Mouse (Mus musculus): Measurements from ENCODE around the gene Ppih.
A peak's percentile ranks its signal among the peaks of the same experiment; 100 is the strongest.

Ppih gene

GRCm38 (mm10) chr4:119320131-119320830 is at the start of gene Ppih:
Gene Ppih (minus strand): TSS chr4:119320546.
- peak; percentile 96 for DNase-seq (ENCODE audit: low read depth, low spot score)
- Histone ChIP-seq H3K27me3 (ENCODE audit: control insufficient read depth, insufficient read depth, low read length, poor library complexity, severe bottlenecking) (no peaks in the 10 kb centered on the region), H3K36me3 (ENCODE audit: control insufficient read depth, insufficient read depth, low read length, poor library complexity, severe bottlenecking) (peaks cover 2% of the 10 kb centered on the region)

DNA sequence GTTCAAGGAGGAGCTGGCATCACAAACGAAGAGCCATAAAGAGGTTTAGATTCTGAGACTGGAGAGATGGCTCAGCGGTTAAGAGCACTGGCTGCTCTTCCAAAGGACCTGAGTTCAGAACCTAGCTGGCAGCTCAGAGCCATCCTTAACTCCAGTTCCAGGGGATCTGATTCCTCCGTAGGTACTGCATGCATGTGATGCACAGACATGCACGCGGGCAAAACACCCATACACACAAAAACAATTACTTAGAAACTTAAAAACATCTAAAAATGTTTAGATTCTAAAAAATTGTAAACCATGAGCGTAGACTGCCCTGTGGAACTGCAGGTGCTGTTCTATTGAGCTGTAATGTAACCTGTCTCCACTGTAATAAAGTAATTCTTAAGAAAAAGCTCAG is 49.1 kb upstream of the Ppih start:
- Histone ChIP-seq H3K27me3 (ENCODE audit: control insufficient read depth, insufficient read depth, low read length, poor library complexity, severe bottlenecking) (no peaks in the 10 kb centered on the region), H3K36me3 (ENCODE audit: control insufficient read depth, insufficient read depth, low read length, poor library complexity, severe bottlenecking) (no peaks in the 10 kb centered on the region)

DNA sequence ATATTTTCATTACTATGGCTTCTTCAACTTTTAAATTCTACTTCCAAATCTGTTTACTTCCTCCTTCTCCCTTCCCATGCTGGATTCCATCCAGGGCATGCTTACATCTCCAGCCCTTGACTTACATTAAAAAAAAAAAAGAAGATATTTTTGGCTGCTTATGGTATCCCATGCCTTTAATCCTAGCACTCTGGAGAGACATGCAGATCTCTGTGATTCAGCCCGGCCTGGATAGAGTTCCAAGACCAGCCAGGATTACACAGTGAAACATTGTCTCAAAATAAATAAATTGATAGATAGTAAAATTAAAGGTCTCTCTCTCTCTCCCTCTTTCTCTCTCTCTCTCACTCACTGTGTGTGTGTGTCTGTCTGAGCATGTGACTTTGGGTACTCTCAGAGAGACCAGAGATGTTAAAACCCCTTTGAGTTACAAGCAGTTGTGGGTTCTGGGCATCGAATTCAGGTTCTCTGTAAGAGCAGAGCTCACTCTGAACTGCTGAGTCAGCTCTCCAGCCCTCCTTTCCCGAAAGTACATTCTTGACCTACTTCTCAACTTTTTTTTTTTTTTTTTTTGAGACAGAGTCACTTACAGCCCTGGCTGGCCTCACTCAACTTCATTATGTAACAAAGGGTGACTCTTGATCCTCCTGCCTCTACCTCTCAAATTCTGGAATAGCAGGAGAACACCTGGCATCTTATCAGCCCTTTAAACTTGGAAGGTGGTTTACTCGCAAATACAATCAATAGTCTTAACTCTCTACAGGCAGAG is 46.6 kb upstream of the Ppih start:
- no peak for DNase-seq (ENCODE audit: low read depth, low spot score)
- Histone ChIP-seq H3K27me3 (ENCODE audit: control insufficient read depth, insufficient read depth, low read length, poor library complexity, severe bottlenecking) (no peaks in the 10 kb centered on the region), H3K36me3 (ENCODE audit: control insufficient read depth, insufficient read depth, low read length, poor library complexity, severe bottlenecking) (no peaks in the 10 kb centered on the region)

More for the DNA sequence above, 49.1 kb upstream of the Ppih start:
- DNase-seq (ENCODE audit: low read depth, low spot score): no peak

GRCm38 (mm10) chr4:119362231-119362630 is 41.9 kb upstream of the Ppih start:
- no peaks in the 10 kb centered on the region for H3K27me3 ChIP-seq (ENCODE audit: control insufficient read depth, insufficient read depth, low read length, poor library complexity, severe bottlenecking)

GRCm38 (mm10) chr4:119359196-119359971 is 39.0 kb upstream of the Ppih start:
- peak; percentile 9 for DNase-seq (ENCODE audit: low read depth, low spot score)
- Histone ChIP-seq H3K36me3 (ENCODE audit: control insufficient read depth, insufficient read depth, low read length, poor library complexity, severe bottlenecking) (no peaks in the 10 kb centered on the region), H3K27me3 (ENCODE audit: control insufficient read depth, insufficient read depth, low read length, poor library complexity, severe bottlenecking) (no peaks in the 10 kb centered on the region; the same call in 1 of the 2 replicates)

More at GRCm38 (mm10) chr4:119362231-119362630, 41.9 kb upstream of the Ppih start:
- DNase-seq (ENCODE audit: low read depth, low spot score): no peak
- H3K36me3 ChIP-seq (ENCODE audit: control insufficient read depth, insufficient read depth, low read length, poor library complexity, severe bottlenecking): no peaks in the 10 kb centered on the region

- no peaks in the 10 kb centered on the region for H3K36me3 ChIP-seq (ENCODE audit: control insufficient read depth, insufficient read depth, low read length, poor library complexity, severe bottlenecking)
- no peak for DNase-seq (ENCODE audit: low read depth, low spot score)
- no peaks in the 10 kb centered on the region for H3K27me3 ChIP-seq (ENCODE audit: control insufficient read depth, insufficient read depth, low read length, poor library complexity, severe bottlenecking)
These were observed 25.2 kb upstream of the Ppih start for GRCm38 (mm10) chr4:119345508-119345907.

DNA sequence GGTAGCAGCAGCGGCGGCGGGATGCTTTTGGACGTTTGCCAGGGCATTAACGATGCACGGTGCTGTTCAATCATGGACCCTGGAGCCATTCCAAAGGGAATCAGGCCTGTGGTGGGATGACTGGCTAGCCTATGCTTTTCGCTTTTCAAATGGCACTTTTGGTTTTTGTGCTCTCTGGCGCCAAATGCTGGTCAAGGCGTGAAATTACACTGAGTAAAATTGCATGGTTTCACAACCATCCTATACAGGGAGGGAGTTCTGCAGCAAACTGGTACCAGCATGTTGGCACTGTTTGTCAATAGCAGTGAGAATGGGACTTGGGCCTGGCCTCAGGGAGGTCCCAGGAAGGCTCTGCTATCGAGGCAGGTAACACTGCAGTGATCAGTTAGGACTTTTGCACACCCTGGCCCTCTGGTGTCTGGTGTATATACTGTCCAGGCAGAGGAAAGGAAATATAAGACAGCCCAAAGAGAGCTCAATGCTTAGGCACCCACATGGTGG is 18.6 kb upstream of the Ppih start:
- no peaks in the 10 kb centered on the region for H3K27me3 ChIP-seq (ENCODE audit: control insufficient read depth, insufficient read depth, low read length, poor library complexity, severe bottlenecking)
- DNase-seq (ENCODE audit: low read depth, low spot score): peak; percentile 62
- no peaks in the 10 kb centered on the region for H3K36me3 ChIP-seq (ENCODE audit: control insufficient read depth, insufficient read depth, low read length, poor library complexity, severe bottlenecking)

DNA sequence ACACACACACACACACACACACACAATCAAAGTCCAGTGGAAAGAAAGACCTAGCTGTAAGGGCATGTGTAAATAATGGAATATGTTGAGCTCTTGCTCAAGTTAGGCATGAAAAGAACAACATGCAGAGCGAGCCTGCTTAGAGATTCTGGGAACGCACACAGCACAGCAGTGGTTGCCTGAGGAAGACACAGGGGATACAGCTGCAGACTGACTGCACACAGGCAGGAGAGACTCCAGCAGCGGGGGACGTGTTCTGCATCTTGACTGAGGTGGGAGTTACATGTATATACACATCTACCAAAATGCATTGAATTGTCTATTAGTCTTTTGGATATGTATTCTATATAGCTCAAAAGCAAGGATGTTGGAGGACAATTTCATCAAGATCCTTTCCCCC is 18.1 kb upstream of the Ppih start:
- DNase-seq (ENCODE audit: low read depth, low spot score): no peak
- Histone ChIP-seq H3K36me3 (ENCODE audit: control insufficient read depth, insufficient read depth, low read length, poor library complexity, severe bottlenecking) (no peaks in the 10 kb centered on the region), H3K27me3 (ENCODE audit: control insufficient read depth, insufficient read depth, low read length, poor library complexity, severe bottlenecking) (no peaks in the 10 kb centered on the region)

- H3K36me3 ChIP-seq (ENCODE audit: control insufficient read depth, insufficient read depth, low read length, poor library complexity, severe bottlenecking): no peaks in the 10 kb centered on the region
- H3K27me3 ChIP-seq (ENCODE audit: control insufficient read depth, insufficient read depth, low read length, poor library complexity, severe bottlenecking): no peaks in the 10 kb centered on the region
- DNase-seq (ENCODE audit: low read depth, low spot score): no peak
These were observed 13.1 kb upstream of the Ppih start for GRCm38 (mm10) chr4:119333487-119333886.

GRCm38 (mm10) chr4:119320896-119321550 is 677 bp upstream of the Ppih start:
- no peak for DNase-seq (ENCODE audit: low read depth, low spot score)
- peaks cover 2% of the 10 kb centered on the region for H3K36me3 ChIP-seq (ENCODE audit: control insufficient read depth, insufficient read depth, low read length, poor library complexity, severe bottlenecking)
- no peaks in the 10 kb centered on the region for H3K27me3 ChIP-seq (ENCODE audit: control insufficient read depth, insufficient read depth, low read length, poor library complexity, severe bottlenecking)

- H3K36me3 ChIP-seq (ENCODE audit: control insufficient read depth, insufficient read depth, low read length, poor library complexity, severe bottlenecking): peaks cover 2% of the 10 kb centered on the region
- DNase-seq (ENCODE audit: low read depth, low spot score): peak; percentile 24
- no peaks in the 10 kb centered on the region for H3K27me3 ChIP-seq (ENCODE audit: control insufficient read depth, insufficient read depth, low read length, poor library complexity, severe bottlenecking)
These were observed 6.6 kb downstream of the Ppih start for GRCm38 (mm10) chr4:119313756-119314155.

- no peak for DNase-seq (ENCODE audit: low read depth, low spot score)
- no peaks in the 10 kb centered on the region for H3K27me3 ChIP-seq (ENCODE audit: control insufficient read depth, insufficient read depth, low read length, poor library complexity, severe bottlenecking)
These were observed 14.9 kb downstream of the Ppih start for GRCm38 (mm10) chr4:119305418-119305817.

GRCm38 (mm10) chr4:119303291-119303690 is 17.1 kb downstream of the Ppih start:
- Histone ChIP-seq H3K27me3 (ENCODE audit: control insufficient read depth, insufficient read depth, low read length, poor library complexity, severe bottlenecking) (no peaks in the 10 kb centered on the region), H3K36me3 (ENCODE audit: control insufficient read depth, insufficient read depth, low read length, poor library complexity, severe bottlenecking) (peaks cover 2% of the 10 kb centered on the region; the same call in 1 of the 2 replicates)
- no peak for DNase-seq (ENCODE audit: low read depth, low spot score)

More at GRCm38 (mm10) chr4:119305418-119305817, 14.9 kb downstream of the Ppih start:
- peaks cover 2% of the 10 kb centered on the region; the same call in 1 of the 2 replicates for H3K36me3 ChIP-seq (ENCODE audit: control insufficient read depth, insufficient read depth, low read length, poor library complexity, severe bottlenecking)

DNA sequence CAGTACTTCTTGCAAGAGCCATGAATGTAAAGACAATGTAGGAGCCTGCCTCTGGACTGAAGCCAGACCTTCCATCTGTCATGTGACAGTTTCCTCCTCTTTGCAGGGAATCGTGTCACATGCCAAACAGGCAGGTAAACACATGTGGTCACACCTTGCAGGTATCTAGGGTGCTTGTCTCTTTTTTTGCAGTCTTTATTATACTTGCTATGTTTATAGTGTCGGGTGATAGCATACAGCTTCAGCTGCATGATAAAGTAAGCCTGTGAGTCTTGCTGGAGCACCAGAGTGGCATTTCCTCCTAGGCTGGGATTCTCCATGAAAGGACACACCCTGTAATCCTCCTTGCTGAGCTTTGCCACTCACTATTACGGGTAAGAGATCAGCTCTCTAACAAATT is 18.6 kb downstream of the Ppih start:
- no peak for DNase-seq (ENCODE audit: low read depth, low spot score)
- Histone ChIP-seq H3K36me3 (ENCODE audit: control insufficient read depth, insufficient read depth, low read length, poor library complexity, severe bottlenecking) (0 out of 2 replicates have a peak, but pooled peaks cover 2% of the 10 kb centered on the region), H3K27me3 (ENCODE audit: control insufficient read depth, insufficient read depth, low read length, poor library complexity, severe bottlenecking) (no peaks in the 10 kb centered on the region)

All from splenic B cell, adult 2 months (primary cell).